Mouse (Mus musculus) forebrain, postnatal 0 days (tissue): Measurements from ENCODE around the gene Prkci. TPM values are rescaled to one million over a fixed set of nuclear protein-coding genes. Genes with fewer than 3 reads are reported as not detected.

ENCODE experiments used
- ATAC-seq: fragments of 200-750 bp; cut with Nextera tagmentation; 2 replicates; pipeline ENCODE4 v1.8.0; 2017; ENCODE audit warnings: mild to moderate bottlenecking, moderate library complexity
- DNase-seq: peaks from one replicate; pipeline ENCODE4 v3.0.0-alpha.2; 2015
- H3K27ac ChIP-seq: fragments of 300-500 bp; sonication (generic); 2 replicates; pipeline ENCODE4 v1.5.1; 2014; ENCODE audit warnings: low read depth, mild to moderate bottlenecking, antibody characterized with exemption, low read length, moderate library complexity, mixed read lengths
- H3K27me3 ChIP-seq: fragments of 300-500 bp; sonication (generic); 2 replicates; pipeline ENCODE4 v1.6.1; 2014; ENCODE audit warnings: mild to moderate bottlenecking, low read length, mixed read lengths; ENCODE audit not compliant: insufficient read depth
- H3K36me3 ChIP-seq: fragments of 300-500 bp; sonication (generic); 2 replicates; pipeline ENCODE4 v1.6.1; 2014; ENCODE audit warnings: mild to moderate bottlenecking, moderate library complexity; ENCODE audit not compliant: insufficient read depth
- H3K4me1 ChIP-seq: fragments of 300-500 bp; sonication (generic); 2 replicates; pipeline ENCODE4 v1.6.1; 2014; ENCODE audit warnings: antibody characterized with exemption; ENCODE audit not compliant: insufficient read depth
- H3K4me2 ChIP-seq: fragments of 300-500 bp; sonication (generic); 2 replicates; pipeline ENCODE4 v1.6.1; 2014; ENCODE audit warnings: low read depth, mild to moderate bottlenecking, moderate library complexity
- H3K4me3 ChIP-seq: fragments of 300-500 bp; sonication (generic); 2 replicates; pipeline ENCODE4 v1.5.1; 2014; ENCODE audit warnings: low read depth, low read length, mixed read lengths
- H3K9ac ChIP-seq: fragments of 300-500 bp; sonication (generic); 2 replicates; pipeline ENCODE4 v1.6.1; 2014; ENCODE audit warnings: mild to moderate bottlenecking
- H3K9me3 ChIP-seq: fragments of 300-500 bp; sonication (generic); 2 replicates; pipeline ENCODE4 v1.6.1; 2016; ENCODE audit warnings: low read length
- CTCF ChIP-seq: sonication (generic); IDR thresholded peaks from 2 replicates; pipeline ENCODE4 v1.5.1; 2016; ENCODE audit warnings: antibody characterized with exemption, control low read depth, low read depth
- WGBS: fragments of 180-500 bp; shearing (Covaris S2); extraction: QIAGEN DNeasy Blood & Tissue Kit; methylation state at CpG from one replicate; pipeline ENCODE4 v1.1.7; 2014; 5-methylcytosine and 5-hydroxymethylcytosine counted together
- polyA plus RNA-seq: library from polyadenylated mRNA; unstranded; fragments of >200 nt; fragmentation: Nextera tagmentation; extraction: Ambion mirVana; gene quantifications from 2 replicates; pipeline ENCODE4 v1.2.1, GENCODE M21; 2015
- total RNA-seq: library from RNA; depleted of rRNA; stranded (reverse); fragments of >200 nt; gene quantifications from 2 replicates; pipeline ENCODE4 v1.2.3, GENCODE M21; 2014

The Prkci gene
- total and polyA plus RNA-seq, 2 experiments from 2014 or later, result 19.5 to 41.6 TPM

GRCm38 (mm10) chr3:30981616-30982380 lies 13.7 kb upstream of the Prkci start:
- WGBS, result 78% methylated on average over 5 of the region's 5 CpGs

GRCm38 (mm10) chr3:30982924-30983536 lies 12.5 kb upstream of the Prkci start:
- Histone ChIP-seq H3K36me3 (no peaks in the 10 kb centered on the region), H3K4me1 (no peaks in the 10 kb centered on the region), H3K9me3 (no peaks in the 10 kb centered on the region), H3K9ac (no peak overlapping the region), H3K27ac (no peak overlapping the region), H3K27me3 (no peaks in the 10 kb centered on the region), H3K4me2 (no peak overlapping the region), H3K4me3 (no peak overlapping the region)
- no peak for TF ChIP-seq CTCF
- 69% methylated on average over 8 of the region's 8 CpGs for WGBS
- DNase-seq (no peak), ATAC-seq (no peak)

More at GRCm38 (mm10) chr3:30981616-30982380, 13.7 kb upstream of the Prkci start:
- TF ChIP-seq CTCF, result no peak
- no peaks in the 10 kb centered on the region for H3K4me1 ChIP-seq
- H3K27ac ChIP-seq, result no peak overlapping the region
- H3K27me3 ChIP-seq, result no peaks in the 10 kb centered on the region
- DNase-seq (no peak), ATAC-seq (no peak)
- H3K4me3 ChIP-seq, result no peak overlapping the region
- H3K4me2 ChIP-seq, result no peak overlapping the region
- H3K9ac ChIP-seq, result no peak overlapping the region
- no peaks in the 10 kb centered on the region for H3K9me3 ChIP-seq
- no peaks in the 10 kb centered on the region for H3K36me3 ChIP-seq

DNA sequence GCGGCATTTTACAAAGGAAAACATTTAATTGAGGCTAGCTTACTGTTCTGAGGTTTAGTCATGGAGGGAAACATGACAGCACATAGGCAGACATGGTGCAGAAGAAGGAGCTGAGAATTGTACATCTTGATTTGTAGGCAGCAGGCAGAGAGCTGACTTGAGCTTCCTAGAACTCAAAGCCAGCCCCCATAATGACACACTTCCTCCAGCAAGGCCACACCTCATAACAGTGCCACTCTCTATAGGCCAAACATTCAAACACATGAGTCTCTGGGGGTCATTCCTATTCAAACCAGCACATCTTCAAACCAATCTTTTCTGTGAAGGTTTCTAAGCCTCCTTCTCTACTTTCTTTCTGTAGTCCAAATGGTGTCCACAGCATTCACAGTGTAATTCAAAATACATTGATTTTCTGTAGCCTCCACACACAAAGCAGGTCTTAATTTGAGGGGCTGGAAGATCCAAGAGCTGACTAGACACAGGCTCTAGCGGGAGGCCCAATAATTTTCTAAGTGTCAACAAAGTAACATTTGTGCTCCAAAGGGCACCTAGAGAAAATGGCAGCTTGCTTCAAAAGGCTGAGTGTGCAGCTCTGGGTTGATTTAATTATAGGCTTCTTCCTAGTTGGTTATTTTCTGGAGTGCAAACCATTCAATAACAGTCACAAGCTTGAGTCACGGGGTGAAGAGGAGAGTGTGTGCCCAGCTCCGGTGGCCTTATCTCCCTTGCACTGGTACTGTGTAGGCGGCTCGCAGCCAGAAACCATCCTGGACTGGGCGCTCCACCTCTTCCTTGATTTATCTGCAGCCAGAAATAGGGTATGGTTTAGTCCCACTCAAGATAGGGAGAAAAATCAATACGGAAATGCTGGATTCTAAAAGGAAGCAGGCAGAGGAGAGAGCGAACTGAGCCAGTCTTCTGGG lies 7.9 kb upstream of the Prkci start:
- H3K9me3 ChIP-seq, result no peaks in the 10 kb centered on the region
- H3K27me3 ChIP-seq, result no peaks in the 10 kb centered on the region
- no peak overlapping the region for H3K4me3 ChIP-seq
- 85% methylated on average over 9 of the region's 9 CpGs for WGBS
- no peak for ATAC-seq
- H3K4me1 ChIP-seq, result no peaks in the 10 kb centered on the region
- no peak overlapping the region for H3K9ac ChIP-seq
- H3K4me2 ChIP-seq, result no peak overlapping the region
- H3K36me3 ChIP-seq, result no peaks in the 10 kb centered on the region
- no peak for TF ChIP-seq CTCF
- H3K27ac ChIP-seq, result no peak overlapping the region
- DNase-seq, result no peak

DNA sequence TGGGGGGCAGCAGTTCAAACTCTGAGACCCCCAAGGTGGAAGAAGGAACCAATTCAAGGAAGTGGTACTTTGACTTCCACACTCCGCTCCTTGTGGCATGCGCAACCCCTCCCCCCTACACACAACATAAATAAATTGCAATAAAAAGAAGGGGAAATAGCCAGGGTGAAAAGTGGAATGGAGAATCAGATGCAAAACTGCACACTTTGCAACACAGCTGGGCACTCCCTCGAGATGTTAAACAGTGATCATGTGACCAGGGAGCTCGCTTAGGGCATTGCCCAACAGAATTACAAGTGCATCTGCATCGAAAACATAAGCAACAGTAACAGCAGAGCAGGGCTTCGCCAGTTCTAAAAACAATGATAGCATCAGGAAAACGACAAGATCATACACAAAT lies 3.4 kb upstream of the Prkci start:
- Histone ChIP-seq H3K4me3 (no peak overlapping the region), H3K4me1 (0 out of 2 replicates have a peak, but pooled peaks cover 11% of the 10 kb centered on the region), H3K27me3 (no peaks in the 10 kb centered on the region), H3K9ac (no peak overlapping the region), H3K36me3 (no peaks in the 10 kb centered on the region), H3K27ac (no peak overlapping the region), H3K9me3 (no peaks in the 10 kb centered on the region), H3K4me2 (no peak overlapping the region)
- no peak for TF ChIP-seq CTCF
- DNase-seq (no peak), ATAC-seq (no peak)
- WGBS, result 78% methylated on average over 7 of the region's 7 CpGs

GRCm38 (mm10) chr3:30993066-30993573 lies 2.4 kb upstream of the Prkci start:
- no peak for ATAC-seq
- no peak overlapping the region for H3K9ac ChIP-seq
- H3K4me1 ChIP-seq, result 0 out of 2 replicates have a peak, but pooled peaks cover 11% of the 10 kb centered on the region

GRCm38 (mm10) chr3:30994859-30995258 lies 688 bp upstream of the Prkci start:
- Histone ChIP-seq H3K9ac (peak overlapping the region; percentile 82), H3K4me2 (peak overlapping the region; percentile 64), H3K9me3 (no peaks in the 10 kb centered on the region), H3K27ac (0 out of 2 replicates have a peak overlapping the region, but pooled peaks have one; percentile 83), H3K4me3 (peak overlapping the region; percentile 96), H3K36me3 (no peaks in the 10 kb centered on the region), H3K4me1 (0 out of 2 replicates have a peak, but pooled peaks cover 11% of the 10 kb centered on the region), H3K27me3 (no peaks in the 10 kb centered on the region)
- ATAC-seq (no peak), DNase-seq (no peak)
- 17% methylated on average over 6 of the region's 6 CpGs for WGBS
- TF ChIP-seq CTCF, result no peak

More at GRCm38 (mm10) chr3:30993066-30993573, 2.4 kb upstream of the Prkci start:
- no peak overlapping the region for H3K4me3 ChIP-seq
- no peak for DNase-seq
- no peak for TF ChIP-seq CTCF
- H3K27me3 ChIP-seq, result no peaks in the 10 kb centered on the region
- H3K27ac ChIP-seq, result no peak overlapping the region
- H3K4me2 ChIP-seq, result no peak overlapping the region
- no peaks in the 10 kb centered on the region for H3K36me3 ChIP-seq
- no peaks in the 10 kb centered on the region for H3K9me3 ChIP-seq
